Mouse (Mus musculus) liver, embryonic 11.5 days (tissue): ENCODE data around the gene Znhit6. TPM values are rescaled to one million over a fixed set of nuclear protein-coding genes. Genes with fewer than 3 reads are reported as not detected.

Source experiments
- ATAC-seq: fragments of 200-750 bp; cut with Nextera tagmentation; replicated peaks from 2 replicates; pipeline ENCODE4 v1.8.0; 2017; ENCODE audit warnings: moderate number of reproducible peaks, mild to moderate bottlenecking, moderate TSS enrichment, moderate library complexity; ENCODE audit not compliant: low FRiP score
- DNase-seq: peaks from one replicate; pipeline ENCODE4 v3.0.0-alpha.2; 2017; ENCODE audit warnings: low spot score
- H3K27ac ChIP-seq: fragments of 300-500 bp; sonication (generic); 2 replicates; pipeline ENCODE4 v1.5.1; 2014; ENCODE audit warnings: mild to moderate bottlenecking, low read depth, low read length, control low read depth
- H3K27me3 ChIP-seq: fragments of 300-500 bp; sonication (generic); replicated peaks from 2 replicates; pipeline ENCODE4 v1.6.1; 2014; ENCODE audit warnings: low read length, mixed read lengths; ENCODE audit not compliant: control insufficient read depth, insufficient read depth
- H3K36me3 ChIP-seq: fragments of 300-500 bp; sonication (generic); 2 replicates; pipeline ENCODE4 v1.6.1; 2014; ENCODE audit warnings: mild to moderate bottlenecking, low read length, moderate library complexity, mixed read lengths; ENCODE audit not compliant: control insufficient read depth, insufficient read depth
- H3K4me1 ChIP-seq: fragments of 300-500 bp; sonication (generic); replicated peaks from 2 replicates; pipeline ENCODE4 v1.6.1; 2014; ENCODE audit warnings: low read length, mixed read lengths; ENCODE audit not compliant: control insufficient read depth, insufficient read depth
- H3K4me2 ChIP-seq: fragments of 300-500 bp; sonication (generic); 2 replicates; pipeline ENCODE4 v1.6.1; 2014; ENCODE audit warnings: mild to moderate bottlenecking, control low read depth, moderate library complexity
- H3K4me3 ChIP-seq: fragments of 300-500 bp; sonication (generic); 2 replicates; pipeline ENCODE4 v1.5.1; 2014; ENCODE audit warnings: low read depth, low read length, control low read depth
- H3K9ac ChIP-seq: fragments of 300-500 bp; sonication (generic); 2 replicates; pipeline ENCODE4 v1.6.1; 2014; ENCODE audit warnings: low read depth, low read length, control low read depth
- H3K9me3 ChIP-seq: fragments of 300-500 bp; sonication (generic); 2 replicates; pipeline ENCODE4 v1.6.1; 2016; ENCODE audit warnings: low read length, inconsistent platforms, mixed read lengths; ENCODE audit not compliant: control insufficient read depth
- WGBS: fragments of 180-500 bp; shearing (Covaris S2); extraction: QIAGEN DNeasy Blood & Tissue Kit; methylation state at CpG from one replicate; pipeline ENCODE4 v1.1.7; 2014; 5-methylcytosine and 5-hydroxymethylcytosine counted together
- polyA plus RNA-seq: library from polyadenylated mRNA; unstranded; fragments of >200 nt; fragmentation: Nextera tagmentation; extraction: Ambion mirVana; gene quantifications from 2 replicates; pipeline ENCODE4 v1.2.1, GENCODE M21; 2014

Znhit6 gene
- polyA plus RNA-seq, 1 experiment from 2014 or later = 38.5 TPM

GRCm38 (mm10) chr3:145613234-145613633 lies 37.2 kb downstream of the Znhit6 start:
- no peak overlapping the region for H3K27ac ChIP-seq
- H3K4me2 ChIP-seq = no peak overlapping the region
- 70% methylated on average over 4 of the region's 4 CpGs for WGBS
- H3K27me3 ChIP-seq = no peaks in the 10 kb centered on the region; the same call in 1 of the 2 replicates
- H3K9ac ChIP-seq = no peak overlapping the region
- DNase-seq (no peak), ATAC-seq (no peak; the same call in 1 of the 2 replicates)
- peaks cover 6% of the 10 kb centered on the region for H3K4me1 ChIP-seq
- no peak overlapping the region for H3K4me3 ChIP-seq
- no peaks in the 10 kb centered on the region for H3K36me3 ChIP-seq
- H3K9me3 ChIP-seq = no peaks in the 10 kb centered on the region

- Histone ChIP-seq H3K4me3 (no peak overlapping the region), H3K4me2 (0 out of 2 replicates have a peak overlapping the region, but pooled peaks have one; percentile 16), H3K4me1 (peaks cover 6% of the 10 kb centered on the region), H3K9ac (no peak overlapping the region), H3K27me3 (no peaks in the 10 kb centered on the region; the same call in 1 of the 2 replicates), H3K27ac (no peak overlapping the region), H3K36me3 (no peaks in the 10 kb centered on the region), H3K9me3 (no peaks in the 10 kb centered on the region)
- no peak for DNase-seq
- 17% methylated on average over 17 of the region's 17 CpGs for WGBS
- 0 out of 2 replicates have a peak, but pooled peaks have one; percentile 22 for ATAC-seq
Measured at GRCm38 (mm10) chr3:145614362-145615115, 38.5 kb downstream of the Znhit6 start.

- H3K27me3 ChIP-seq = no peaks in the 10 kb centered on the region; the same call in 1 of the 2 replicates
- ATAC-seq (no peak), DNase-seq (no peak)
- H3K9ac ChIP-seq = no peak overlapping the region
- no peaks in the 10 kb centered on the region for H3K36me3 ChIP-seq
- no peak overlapping the region for H3K4me2 ChIP-seq
- H3K4me1 ChIP-seq = peaks cover 6% of the 10 kb centered on the region
- H3K4me3 ChIP-seq = no peak overlapping the region
- H3K27ac ChIP-seq = no peak overlapping the region
- no peaks in the 10 kb centered on the region for H3K9me3 ChIP-seq
- WGBS = 62% methylated on average over 9 of the region's 9 CpGs
Measured at GRCm38 (mm10) chr3:145618299-145618698, 42.3 kb downstream of the Znhit6 start.

GRCm38 (mm10) chr3:145619621-145620365 lies 43.8 kb downstream of the Znhit6 start:
- H3K27ac ChIP-seq = no peak overlapping the region
- WGBS = 89% methylated on average over 17 of the region's 17 CpGs
- ATAC-seq = no peak
- no peaks in the 10 kb centered on the region for H3K9me3 ChIP-seq
- no peak overlapping the region for H3K9ac ChIP-seq
- H3K4me3 ChIP-seq = no peak overlapping the region
- no peaks in the 10 kb centered on the region for H3K36me3 ChIP-seq
- no peaks in the 10 kb centered on the region; the same call in 1 of the 2 replicates for H3K27me3 ChIP-seq
- DNase-seq = no peak
- peaks cover 6% of the 10 kb centered on the region for H3K4me1 ChIP-seq
- no peak overlapping the region for H3K4me2 ChIP-seq

DNA sequence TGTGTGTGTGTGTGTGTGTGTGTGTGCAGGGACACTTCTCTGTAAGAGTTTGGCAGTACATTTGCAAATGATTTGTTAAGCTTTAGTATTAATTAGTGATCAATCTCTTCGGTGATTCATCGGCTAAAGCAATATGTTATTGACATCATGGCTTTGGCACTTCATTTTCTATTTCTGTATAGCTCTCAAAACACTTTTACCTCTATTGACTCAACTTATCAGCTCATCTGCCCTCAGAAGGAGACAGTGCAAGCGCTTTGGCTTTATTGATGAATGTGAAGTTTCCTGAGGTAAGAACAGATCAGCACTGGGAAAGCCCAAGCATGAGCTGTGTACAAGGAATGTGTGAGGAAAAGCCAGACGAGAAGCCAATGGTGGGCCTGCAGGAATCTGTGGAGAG lies 45.2 kb downstream of the Znhit6 start:
- ATAC-seq (no peak), DNase-seq (no peak)
- no peak overlapping the region for H3K4me3 ChIP-seq
- H3K4me1 ChIP-seq = no peaks in the 10 kb centered on the region
- no peak overlapping the region for H3K4me2 ChIP-seq
- no peaks in the 10 kb centered on the region for H3K9me3 ChIP-seq
- H3K27me3 ChIP-seq = no peaks in the 10 kb centered on the region
- H3K36me3 ChIP-seq = no peaks in the 10 kb centered on the region
- no peak overlapping the region for H3K27ac ChIP-seq
- no peak overlapping the region for H3K9ac ChIP-seq
- 78% methylated on average over 4 of the region's 4 CpGs for WGBS

DNA sequence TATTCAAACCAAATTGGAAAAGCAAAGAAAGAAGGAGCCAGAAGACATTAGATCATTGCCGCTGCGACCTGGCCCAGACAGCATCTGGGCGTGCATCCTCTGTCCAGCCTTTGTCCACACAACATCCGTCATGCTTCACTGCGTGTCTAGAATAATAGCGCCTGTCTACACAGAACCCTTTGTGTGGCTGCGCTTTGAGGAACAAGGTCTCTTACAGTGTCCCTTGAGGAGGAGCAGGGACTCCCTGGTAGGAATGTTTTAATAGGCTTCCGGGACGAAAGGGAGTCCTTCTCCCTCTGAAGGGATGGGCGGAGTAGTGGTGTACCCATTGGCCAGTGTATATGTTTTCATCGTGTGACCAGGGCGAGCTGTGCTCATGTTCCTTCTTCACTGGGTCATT lies 47.0 kb downstream of the Znhit6 start:
- Histone ChIP-seq H3K4me1 (no peaks in the 10 kb centered on the region), H3K4me2 (no peak overlapping the region), H3K4me3 (no peak overlapping the region), H3K9me3 (no peaks in the 10 kb centered on the region), H3K27ac (no peak overlapping the region), H3K27me3 (no peaks in the 10 kb centered on the region), H3K9ac (no peak overlapping the region), H3K36me3 (no peaks in the 10 kb centered on the region)
- DNase-seq = no peak
- 88% methylated on average over 12 of the region's 12 CpGs for WGBS
- ATAC-seq = no peak

DNA sequence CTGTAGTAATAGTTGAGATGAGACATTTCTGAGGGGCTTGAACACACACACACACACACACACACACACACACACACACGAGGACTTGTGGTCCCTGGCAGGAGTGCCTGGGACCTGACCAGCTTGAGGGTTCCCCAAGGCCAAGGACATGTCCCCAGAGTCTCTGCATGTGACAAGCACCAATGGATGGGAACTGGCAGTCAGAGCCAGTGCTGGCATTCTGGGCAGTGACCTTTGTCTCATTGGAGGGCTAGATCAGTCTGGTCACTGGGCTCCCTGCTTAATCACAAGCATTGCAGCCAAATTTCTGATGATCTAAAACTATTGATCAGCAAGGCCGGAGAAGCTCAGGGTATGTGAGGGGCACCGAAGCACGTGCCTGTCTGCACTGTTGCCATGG lies 48.8 kb downstream of the Znhit6 start:
- Histone ChIP-seq H3K9ac (no peak overlapping the region), H3K9me3 (no peaks in the 10 kb centered on the region), H3K4me2 (no peak overlapping the region), H3K36me3 (no peaks in the 10 kb centered on the region), H3K4me1 (no peaks in the 10 kb centered on the region), H3K27me3 (no peaks in the 10 kb centered on the region), H3K4me3 (no peak overlapping the region), H3K27ac (no peak overlapping the region)
- 88% methylated on average over 4 of the region's 4 CpGs for WGBS
- DNase-seq = no peak
- no peak for ATAC-seq

DNA sequence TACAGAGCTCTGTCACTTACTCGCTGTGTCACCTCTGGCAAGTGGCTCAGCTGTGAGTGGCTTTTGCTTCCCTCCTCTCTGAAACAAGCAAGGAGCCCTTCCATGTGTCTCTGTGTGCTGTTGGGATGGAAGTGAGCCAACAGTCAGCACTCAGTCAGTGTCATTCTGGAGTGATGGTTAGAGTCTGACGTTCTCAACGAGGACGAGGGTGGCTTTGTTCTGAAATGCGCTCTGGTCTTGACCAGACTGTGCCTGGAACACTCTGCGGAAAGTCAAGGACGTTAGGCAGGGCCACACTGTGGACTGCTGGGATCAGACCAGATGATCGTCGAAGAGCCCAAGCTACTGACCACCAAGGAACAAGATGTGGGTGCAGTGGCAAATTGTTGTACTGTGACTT lies 49.5 kb downstream of the Znhit6 start:
- H3K36me3 ChIP-seq = no peaks in the 10 kb centered on the region
- no peaks in the 10 kb centered on the region for H3K27me3 ChIP-seq
- H3K4me3 ChIP-seq = no peak overlapping the region
- no peak overlapping the region for H3K9ac ChIP-seq
- H3K27ac ChIP-seq = no peak overlapping the region
- no peaks in the 10 kb centered on the region for H3K9me3 ChIP-seq
- WGBS = 76% methylated on average over 9 of the region's 9 CpGs
- H3K4me1 ChIP-seq = no peaks in the 10 kb centered on the region
- no peak overlapping the region for H3K4me2 ChIP-seq
- no peak for ATAC-seq
- DNase-seq = no peak
